Mouse (Mus musculus): ENCODE data around the gene Atcay.

Atcay gene

DNA sequence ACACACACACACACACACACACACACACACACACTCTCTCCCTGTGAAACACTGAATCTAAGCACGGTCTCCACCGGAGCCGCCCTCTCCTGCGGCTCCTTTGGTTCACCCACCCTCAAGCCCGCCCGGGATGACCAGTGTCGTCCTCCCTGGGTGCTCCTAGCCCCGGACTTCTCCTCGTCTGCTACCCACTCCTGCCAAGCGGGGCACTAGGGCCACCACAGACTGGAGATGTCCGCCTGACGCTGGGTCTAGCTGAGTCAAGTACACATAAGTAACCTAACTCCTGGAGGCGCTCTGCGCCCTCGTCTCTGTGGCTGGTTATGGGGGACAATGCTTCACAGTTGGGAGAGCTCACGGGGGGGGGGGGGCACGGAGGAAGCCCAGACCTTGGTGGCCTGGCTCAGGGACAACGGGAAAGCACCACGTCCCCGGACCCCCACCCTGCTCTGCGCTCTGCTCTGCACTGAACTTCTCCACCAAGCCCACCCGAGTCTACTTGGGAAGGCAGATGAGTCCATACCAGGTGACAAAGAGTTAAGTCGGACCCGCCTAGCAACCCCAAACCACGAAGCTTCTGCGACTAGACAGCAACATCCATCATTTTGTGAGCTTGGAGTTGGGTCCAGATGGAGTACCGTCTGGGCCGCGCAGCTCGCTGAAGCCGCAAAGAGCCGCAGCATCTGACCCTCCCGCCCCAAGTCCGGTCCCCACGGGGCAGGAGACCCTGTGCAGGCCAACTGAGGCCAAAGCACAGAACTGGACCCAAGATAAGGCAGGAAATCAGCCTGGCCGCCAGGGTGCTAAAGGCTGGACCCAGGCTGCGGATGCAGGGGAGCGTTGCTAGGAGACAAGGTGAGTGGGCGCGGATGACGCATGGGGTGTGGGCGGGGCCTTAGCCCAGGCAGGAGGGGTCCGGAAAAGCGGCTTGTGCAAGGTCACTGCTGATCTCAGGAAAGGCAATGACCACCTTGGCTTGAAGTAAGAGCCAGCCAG, 22.1 kb upstream of the Atcay start, which contains the start of gene Matk:
Gene Matk, plus strand, starts transcription at position 512 of the 996 bp plus-strand sequence.
- TF ChIP-seq GATA4 (IDR thresholded peaks at IDR 0.05; ENCODE audit: insufficient replicate concordance, low read length) = no peak

DNA sequence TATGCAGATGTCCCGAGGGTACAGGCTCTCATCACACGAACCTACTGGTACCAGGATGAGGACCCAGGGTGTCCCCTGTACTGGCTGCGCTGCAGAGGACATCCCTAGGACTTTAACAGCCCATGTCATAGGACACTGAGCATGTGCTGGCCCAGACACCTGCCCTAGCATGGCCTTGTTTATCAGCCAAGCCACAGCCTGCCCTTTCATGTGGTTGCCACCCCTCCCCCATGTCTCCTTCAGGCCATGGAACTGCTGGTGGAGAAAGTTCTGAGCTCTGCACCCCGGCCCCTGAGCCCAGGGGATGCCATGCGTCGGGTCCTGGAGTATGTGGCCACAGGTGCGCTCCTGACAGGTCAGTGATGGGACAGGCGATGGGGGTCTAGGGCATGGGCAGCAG, 18.8 kb upstream of the Atcay start:
- no peak for TF ChIP-seq GATA4 (IDR thresholded peaks at IDR 0.05; ENCODE audit: insufficient replicate concordance, low read length)

DNA sequence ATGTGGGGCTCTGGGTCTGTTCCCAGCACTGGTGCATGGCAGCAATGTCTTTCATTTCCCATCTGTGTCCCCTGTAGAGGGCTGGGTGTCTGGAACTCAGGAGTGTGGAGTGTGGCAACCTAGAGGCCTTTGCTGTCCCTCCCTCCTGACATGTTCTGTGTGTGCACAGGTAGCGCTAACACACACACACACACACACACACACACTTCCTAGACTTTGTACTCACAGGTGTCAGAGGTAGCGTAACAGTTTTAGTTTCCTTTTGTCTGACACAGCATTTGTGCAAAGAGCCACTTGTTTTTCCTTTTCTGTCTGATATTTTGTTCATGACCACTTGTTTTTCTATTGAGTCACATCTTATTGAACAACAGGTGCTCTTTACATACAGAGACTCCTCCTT, 17.2 kb upstream of the Atcay start:
- no peak for TF ChIP-seq GATA4 (IDR thresholded peaks at IDR 0.05; ENCODE audit: insufficient replicate concordance, low read length)

DNA sequence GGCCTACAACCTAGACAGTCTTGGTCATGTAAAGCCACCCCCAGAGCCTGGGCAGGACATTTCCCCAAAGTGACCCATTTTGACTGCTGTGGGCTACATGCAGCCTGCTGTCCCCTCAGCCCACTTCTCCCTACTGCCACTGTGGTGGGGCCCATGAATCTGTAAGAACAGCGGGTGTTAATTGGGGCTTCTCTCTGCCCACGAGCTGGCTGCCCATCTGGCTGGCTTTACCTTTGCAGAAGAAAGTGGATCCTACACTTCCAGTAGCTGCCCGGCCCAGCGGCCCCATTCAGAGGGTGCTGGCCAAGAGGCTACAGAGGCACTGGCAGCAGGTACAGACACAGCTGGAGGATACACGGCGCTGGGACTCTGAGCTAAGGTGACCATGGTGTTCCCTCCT, 14.5 kb upstream of the Atcay start:
- no peak for TF ChIP-seq GATA4 (IDR thresholded peaks at IDR 0.05; ENCODE audit: insufficient replicate concordance, low read length)

DNA sequence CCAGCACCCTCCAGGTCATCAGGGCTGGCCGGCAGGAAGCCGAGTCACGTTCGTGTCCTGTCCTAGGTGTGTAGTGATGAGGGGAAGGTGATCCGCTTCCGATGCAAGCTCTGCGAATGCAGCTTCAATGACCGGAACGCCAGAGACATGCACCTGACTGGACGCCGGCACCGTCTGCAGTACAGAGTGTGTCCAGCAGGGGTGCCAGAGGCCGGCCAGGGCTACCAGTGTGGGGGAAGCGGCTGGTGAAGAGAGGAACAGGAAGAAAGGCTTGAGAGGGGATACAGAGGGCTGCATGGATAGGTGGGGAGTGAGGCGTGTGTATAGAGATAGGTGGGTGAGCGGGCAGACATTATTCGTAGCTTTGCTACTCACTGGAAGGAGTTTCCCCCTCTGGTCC, 14.0 kb upstream of the Atcay start:
- no peak for TF ChIP-seq GATA4 (IDR thresholded peaks at IDR 0.05; ENCODE audit: insufficient replicate concordance, low read length)

DNA sequence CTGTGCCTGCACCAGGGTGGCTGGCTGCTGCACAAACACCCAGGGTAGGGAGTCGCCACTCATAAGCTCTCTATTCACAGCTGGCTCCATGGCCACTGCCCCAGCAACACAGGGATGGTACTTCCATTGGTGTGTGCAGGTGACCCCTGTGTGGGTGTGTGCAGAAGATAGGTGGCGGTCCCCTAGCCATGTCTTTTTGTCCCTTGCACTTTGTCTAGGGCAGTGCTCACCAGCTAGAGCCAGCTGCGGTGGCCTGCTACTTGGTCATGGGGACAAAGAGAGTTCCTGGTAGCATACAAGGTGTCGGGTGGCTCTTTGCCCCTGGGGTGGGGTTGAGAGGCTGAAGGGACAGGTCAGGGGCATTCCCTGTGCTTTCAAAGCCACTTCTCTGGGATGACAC, 13.5 kb upstream of the Atcay start:
- no peak for TF ChIP-seq GATA4 (IDR thresholded peaks at IDR 0.05; ENCODE audit: insufficient replicate concordance, low read length)

DNA sequence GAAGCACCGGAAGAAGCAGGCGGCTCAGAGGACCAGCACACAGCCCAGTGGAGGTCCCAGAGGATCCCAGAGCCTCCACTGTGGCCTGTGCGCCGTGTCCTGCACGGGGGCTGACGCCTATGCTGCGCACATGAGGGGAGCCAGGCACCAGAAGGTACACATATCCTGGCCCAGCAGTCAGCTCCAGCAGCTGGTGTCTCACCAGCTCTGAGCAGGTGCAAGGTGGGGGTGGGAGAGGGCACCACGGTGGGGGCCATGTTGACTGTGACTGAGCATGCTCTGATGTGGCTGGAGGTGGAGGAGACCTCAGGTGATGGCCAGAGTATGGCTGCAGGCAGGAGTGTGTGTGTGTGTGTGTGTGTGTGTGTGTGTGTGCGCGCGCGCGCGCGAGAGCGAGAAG, 11.4 kb upstream of the Atcay start:
- TF ChIP-seq GATA4 (IDR thresholded peaks at IDR 0.05; ENCODE audit: insufficient replicate concordance, low read length) = no peak

DNA sequence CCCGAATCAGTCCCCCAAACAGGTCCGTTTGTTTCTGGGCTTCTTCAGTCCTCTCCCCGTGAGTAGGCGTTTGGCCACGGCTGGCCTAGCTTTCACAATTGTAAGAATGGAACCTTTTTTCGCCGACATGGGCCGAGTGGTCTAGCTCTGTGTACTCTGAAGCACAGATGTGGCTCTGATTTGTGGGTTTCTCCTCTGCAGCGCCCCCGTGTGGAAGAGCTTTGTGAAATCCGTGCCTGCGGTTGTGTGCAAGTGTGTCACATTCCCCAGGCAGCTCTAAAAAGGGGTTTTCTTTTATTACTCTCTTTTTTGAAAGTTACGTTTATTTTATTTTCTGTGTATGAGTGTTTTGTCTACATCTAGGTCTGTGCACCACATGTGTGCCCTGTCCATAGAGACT, 10.2 kb upstream of the Atcay start:
- TF ChIP-seq GATA4 (IDR thresholded peaks at IDR 0.05; ENCODE audit: insufficient replicate concordance, low read length) = no peak

DNA sequence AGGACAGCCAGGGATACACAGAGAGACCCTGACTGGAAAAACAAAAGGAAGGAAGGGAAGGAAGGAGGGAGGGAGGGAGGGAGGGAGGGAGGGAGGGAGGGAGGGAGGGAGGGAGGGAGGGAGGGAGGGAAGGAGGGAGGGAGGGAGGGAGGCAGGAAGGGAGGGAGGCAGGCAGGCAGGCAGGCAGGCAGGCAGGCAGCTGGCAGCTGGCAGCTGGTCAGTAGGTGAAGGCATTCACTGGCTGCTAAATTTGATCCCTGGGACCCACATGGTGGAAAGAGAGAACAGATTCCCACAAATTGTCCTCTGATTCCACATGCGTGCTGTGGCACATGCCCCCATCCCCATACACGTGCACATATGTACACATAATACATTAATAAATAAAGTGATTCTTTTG, 8.0 kb upstream of the Atcay start:
- no peak for TF ChIP-seq GATA4 (IDR thresholded peaks at IDR 0.05; ENCODE audit: insufficient replicate concordance, low read length)

DNA sequence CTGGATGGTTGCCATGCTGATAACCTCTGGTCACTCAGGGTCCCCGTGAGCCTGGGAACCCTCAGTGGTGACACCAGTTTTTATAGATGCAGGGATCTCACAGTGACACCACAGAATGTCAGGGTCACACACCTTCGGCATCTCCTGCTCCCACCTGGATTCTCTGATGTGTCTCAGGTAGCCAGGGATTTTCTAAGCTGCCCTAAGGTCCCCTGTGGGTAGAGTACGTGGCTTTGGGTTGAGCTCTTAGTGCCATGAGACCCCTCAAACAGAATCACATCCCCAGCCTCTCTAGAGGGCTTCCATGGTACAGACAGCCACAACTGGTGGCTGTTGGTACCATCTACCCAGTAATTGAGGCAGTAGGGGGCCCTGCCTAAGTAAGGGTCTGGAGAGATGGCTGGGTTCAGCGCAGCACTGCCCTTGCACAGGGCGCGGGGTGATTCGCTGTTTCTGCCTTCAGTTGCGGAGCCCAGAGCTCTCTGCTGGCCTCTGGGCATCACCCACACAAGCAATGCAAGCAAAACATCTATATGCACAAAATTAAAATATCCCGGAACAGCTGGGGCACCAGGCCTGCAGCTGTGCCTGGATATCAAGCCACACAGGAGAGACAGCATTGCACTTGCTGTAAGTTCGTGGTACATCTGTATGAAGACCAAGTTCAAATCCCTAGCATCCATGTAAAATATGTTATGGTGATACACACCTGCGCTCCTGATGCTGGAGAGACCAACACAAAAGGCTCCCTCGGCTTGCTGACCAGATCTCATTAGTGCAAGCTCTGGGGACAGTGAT, 6.0 kb upstream of the Atcay start:
- TF ChIP-seq GATA4 (IDR thresholded peaks at IDR 0.05; ENCODE audit: insufficient replicate concordance, low read length) = no peak

DNA sequence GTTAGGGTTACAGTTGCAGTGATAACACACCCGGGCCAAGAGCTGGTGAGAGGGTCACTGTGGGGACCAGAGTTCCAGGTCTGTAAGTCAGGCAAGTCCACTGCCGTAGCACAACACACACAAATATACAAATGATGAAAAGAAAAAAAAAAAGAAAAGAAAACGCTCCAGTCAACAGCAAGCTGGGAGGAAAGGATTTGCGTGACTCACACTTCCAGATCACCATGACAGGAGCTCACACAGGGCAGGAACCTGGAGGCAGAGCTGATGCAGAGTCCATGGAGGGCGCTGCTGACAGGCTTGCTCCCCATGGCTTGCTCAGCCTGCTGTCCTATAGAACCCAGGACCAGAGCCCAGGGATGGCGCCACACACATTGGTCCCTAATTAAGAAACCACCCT, 3.6 kb upstream of the Atcay start:
- TF ChIP-seq GATA4 (IDR thresholded peaks at IDR 0.05; ENCODE audit: insufficient replicate concordance, low read length) = no peak

DNA sequence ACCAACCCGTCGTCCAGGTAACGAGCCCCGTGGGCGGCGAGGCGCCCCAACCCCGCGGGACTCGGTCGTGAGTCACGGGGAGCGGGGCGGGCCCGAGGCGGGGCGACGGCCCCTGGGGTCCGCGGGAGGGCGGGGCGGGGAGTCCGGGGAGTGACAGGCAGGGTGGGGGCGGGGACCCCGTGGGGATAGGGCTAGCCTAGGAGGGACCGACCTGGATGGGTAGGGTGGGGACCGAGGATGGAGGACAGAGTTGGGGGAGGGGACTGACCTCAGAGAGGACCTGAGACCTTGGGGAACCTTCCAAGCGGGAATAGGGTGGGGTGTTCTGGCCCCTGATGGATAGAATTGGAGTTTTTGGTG, 2.6 kb upstream of the Atcay start:
- TF ChIP-seq GATA4 (IDR thresholded peaks at IDR 0.05; ENCODE audit: insufficient replicate concordance, low read length) = no peak

DNA sequence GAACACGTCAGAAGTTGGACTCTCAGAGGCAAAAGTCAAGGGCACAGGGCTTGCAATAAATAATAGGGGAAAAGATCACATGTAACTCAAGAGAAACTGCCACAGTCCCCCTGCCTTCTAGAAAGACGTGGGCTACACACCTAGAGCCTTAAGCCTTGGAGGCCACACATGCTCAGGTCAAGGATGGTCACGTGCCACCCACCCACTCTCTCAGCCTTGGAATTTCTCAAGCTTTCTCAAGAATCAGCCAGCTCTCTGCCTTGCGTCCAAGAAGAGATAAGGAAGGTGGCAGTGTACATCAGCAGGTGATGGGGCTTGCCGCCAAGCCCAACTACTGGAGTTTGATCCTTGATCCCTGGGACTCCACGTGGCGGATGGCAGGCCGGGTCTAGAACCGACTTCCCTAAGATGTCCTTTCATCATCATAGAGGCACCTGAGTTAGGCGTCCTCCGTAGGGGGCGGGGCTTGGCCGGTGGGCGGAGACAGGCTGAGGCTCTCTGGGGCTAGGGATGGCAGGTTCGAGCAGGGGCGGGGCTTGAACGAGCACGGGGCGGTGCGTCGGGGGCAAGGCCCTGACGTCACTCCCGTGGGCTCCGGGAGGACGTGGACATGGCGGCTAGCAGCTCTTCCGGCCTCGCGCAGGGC, 2.1 kb upstream of the Atcay start, which contains the start of gene Zfr2:
Gene Zfr2, plus strand, starts transcription at position 576 of the 646 bp plus-strand sequence.
- peak; percentile 37; the same call in 1 of the 2 replicates for TF ChIP-seq GATA4 (IDR thresholded peaks at IDR 0.05; ENCODE audit: insufficient replicate concordance, low read length)

DNA sequence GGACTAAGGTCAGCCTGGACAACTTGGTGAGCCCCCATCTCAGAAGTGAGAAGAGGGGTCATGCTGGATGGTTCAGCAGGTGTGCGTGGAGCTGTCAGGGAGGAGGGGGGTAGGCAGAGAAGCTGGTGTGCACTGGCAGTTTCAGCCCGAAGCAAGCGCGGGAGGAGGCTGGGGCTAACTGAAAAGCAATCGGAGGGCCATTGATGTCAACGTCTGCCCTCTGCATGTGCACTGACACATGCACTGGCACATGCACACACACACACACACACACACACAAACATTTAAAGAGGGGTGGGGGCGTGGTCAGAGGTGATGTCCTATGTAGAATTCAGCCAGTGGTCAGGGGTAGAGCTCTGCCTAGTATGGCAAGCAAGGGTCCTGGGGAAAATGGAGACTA, 803 bp upstream of the Atcay start:
- no peak for TF ChIP-seq GATA4 (IDR thresholded peaks at IDR 0.05; ENCODE audit: insufficient replicate concordance, low read length)

DNA sequence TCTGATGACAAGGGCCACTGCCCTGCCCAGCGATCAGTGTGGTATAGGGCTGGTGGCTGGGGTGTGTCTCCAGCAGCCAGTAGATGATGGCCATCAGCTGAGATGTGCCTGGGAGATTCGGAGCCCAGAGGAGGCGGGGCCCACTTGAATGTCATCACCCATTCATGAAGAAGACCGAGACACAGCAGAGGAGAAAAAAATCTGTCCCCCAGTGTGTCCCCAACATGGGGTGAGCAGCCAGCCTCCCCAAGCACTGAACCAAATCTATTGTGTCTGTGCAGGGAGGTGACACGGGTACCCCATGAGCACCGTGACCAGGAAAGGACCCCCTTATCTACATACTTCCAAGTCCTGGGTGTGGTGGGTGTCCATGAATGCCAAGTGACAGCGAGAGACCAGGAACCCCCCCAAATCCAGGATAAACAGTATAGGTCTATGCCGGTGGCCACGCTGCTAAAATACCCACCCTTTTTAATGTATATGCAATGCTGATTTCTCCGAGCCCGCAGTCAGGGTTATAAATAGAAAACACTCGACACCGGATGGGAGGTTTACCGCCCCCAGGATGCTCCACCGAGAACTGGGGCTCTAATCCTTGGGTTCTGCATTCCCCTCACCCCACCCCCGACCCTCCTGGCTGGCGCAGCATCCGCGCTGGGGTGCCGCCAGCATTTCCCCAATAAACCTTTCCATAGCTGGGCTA, 747 bp downstream of the Atcay start:
- no peak for TF ChIP-seq GATA4 (IDR thresholded peaks at IDR 0.05; ENCODE audit: insufficient replicate concordance, low read length)

Measured in liver, adult (tissue).